Mouse (Mus musculus): Measurements from ENCODE around the gene Trpv1.

DNA sequence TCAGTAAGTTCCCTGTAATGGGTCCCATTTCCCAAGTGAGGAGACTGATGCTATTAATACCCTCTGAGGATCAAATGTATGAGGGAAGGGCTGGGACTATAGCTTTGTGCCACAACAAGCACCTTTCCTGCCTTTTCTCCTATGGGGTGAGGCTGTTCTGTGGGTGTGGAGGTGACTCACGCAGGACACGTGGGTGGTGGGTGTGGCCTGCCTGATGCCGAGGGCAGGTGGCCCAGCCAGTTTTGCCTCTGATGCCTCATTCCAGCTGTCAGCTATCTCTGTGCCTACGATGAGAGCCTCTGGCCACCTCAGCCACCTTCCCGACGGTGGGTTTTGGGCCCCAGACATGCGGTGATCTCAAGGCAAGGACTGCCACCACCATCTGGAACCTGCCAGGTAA, 33.2 kb downstream of the Trpv1 start, which contains the start of gene Trpv3:
- TF ChIP-seq CTCF (IDR thresholded peaks at IDR 0.05; ENCODE audit: insufficient read depth, low read depth, low read length) (no peak), POLR2A (IDR thresholded peaks at IDR 0.05; ENCODE audit: insufficient read depth, low read depth, low read length) (no peak)

All from olfactory bulb, adult 2 months (tissue).